Mouse (Mus musculus): Measurements from ENCODE around the gene Was.
"Not testable (repeated sequence)": the region's sequence is repeated elsewhere in the genome, so short reads cannot be mapped to it uniquely, and the experiment has no call there.

The Was gene

DNA sequence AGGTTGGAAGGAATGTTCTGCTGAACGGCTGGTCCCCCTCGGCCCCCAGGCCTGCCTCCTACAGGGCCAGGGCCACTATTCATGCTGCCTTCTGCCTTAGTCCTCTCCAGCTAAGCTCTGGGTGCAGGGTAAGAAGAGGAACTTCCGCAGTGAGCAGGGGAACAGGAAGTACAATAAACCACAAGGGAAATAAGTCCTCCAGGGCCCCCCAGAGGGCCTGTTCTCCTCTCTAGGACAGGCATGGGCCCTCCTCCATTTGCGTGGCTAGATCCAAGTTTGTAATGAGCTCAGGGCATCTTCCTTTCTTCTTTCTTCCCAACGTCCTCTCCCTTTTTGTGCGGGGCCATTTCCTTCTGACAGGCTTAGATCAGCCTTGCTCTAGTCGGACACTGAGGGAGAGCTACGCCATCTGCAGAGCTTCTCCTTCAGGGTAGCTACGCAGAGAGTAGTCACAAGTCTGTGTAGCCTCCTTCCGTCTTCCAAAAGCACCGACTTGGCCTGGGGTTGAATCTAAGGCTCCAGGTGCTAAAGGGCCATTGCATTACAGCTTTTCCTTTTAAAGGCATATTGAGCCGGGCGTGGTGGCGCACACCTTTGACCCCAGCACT, at the start of gene Was:
Gene Was, minus strand, starts transcription at position 153 of the 608 bp plus-strand sequence.
- DNase-seq (ENCODE audit: low spot score in 2 of 2) = peak in 1 of 2 experiments; percentile 24

DNA sequence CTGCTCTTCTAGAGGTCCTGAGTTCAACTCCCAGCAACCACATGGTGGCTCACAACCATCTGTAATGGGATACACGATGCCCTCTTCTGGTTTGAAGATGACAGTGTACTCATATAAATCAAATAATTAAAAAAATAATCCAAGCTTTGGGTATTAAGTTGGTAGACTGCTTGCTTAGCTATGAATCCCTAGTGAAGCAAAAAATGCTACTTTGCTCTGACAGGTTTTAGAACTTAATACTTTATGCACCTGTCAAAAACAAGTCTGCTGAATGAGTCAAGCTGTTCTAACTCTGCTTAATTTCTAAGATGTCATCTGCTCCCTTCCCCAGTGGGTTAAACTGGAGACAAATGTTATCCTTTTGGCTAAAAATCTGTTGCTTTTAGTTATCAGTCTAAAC, 49.2 kb upstream of the Was start:
- no peak for DNase-seq (ENCODE audit: low spot score in 2 of 2)

DNA sequence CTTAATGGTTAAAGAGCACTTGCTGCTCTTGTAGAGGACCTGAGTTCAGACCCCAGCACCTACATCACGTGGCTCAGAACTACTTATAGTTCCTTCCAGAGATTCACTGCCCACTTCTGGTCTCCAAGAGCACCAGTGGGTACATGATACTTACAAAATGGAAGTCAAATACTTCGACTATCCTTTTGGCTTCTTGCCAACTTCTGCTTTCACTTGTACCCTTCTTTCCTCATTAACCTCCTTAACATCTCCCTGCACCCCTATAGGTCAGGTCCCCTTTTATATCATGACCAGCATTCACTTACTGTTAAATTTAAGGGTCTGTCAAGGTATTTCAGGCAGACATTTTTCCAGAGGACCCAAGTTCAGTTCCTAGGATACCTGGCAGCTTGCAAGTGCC, 45.6 kb upstream of the Was start:
- DNase-seq (ENCODE audit: low spot score in 2 of 2) = no peak

DNA sequence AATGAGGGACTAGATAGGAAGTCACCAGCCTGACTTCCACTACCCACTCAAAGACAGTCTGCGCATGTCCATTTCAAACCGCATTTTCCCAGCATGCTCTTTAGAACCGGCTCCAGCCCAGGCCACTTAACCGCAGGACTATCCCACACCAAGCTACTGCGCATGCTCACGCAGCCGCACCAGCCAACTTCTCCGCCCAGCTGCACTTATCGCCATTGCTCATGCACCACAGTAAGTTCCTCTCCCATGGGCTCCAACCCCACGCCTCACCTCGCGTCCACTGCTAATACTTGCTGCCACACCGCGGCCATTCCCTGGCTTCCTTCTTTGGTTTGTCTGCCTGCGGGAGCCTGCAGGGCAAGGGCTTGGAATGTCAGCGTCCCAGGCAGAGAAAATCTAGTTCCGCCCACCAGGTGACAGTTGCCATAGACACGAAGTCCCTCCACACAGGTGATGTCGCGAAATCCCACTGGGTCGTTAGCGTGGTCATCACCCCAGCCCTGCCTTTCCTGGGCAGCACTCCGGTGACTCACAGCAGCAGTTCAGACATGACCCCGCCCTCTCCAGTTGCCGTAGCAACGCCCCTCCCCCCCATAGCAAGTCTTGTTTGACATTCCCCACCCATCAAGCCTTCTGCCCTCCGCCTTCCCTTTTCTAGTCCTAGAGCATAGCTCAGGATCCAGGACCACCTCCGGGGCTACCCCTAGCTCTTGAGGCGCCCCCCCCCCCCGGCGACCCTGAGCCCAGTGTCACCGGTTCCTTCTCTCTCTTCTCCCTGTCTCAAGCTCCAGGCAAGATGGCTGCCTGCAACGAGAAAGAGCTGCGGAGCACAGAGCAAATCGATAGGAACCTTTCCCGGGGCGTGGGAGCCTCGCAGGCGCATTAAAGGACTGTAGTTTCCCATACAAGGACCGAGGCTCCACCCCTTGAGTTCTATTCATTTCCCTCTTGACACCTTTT, 42.0 kb upstream of the Was start, which contains the start of gene Wdr13:
Gene Wdr13, minus strand, starts transcription at position 876 of the 960 bp plus-strand sequence.
- peak; percentile 93 to 94 for DNase-seq (ENCODE audit: low spot score in 2 of 2)

DNA sequence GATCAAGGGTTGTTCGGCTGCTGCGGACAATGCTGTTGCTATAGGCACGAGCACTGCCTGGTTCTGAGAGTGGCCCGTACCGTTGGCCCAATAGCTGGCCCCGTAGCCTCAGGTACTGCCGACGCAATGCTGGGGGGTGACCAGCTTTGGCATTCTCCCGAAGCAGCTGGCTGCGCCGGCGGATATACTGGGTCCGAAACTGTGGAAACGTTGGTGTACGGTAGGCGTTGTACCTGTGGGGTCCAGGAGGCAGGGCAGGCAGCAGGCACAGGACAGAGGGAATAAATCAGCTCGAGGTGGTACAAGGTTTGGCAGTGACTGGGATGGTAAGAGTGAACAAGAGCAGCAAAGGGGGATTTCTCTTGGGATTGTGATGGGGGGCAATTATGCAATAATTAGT, 41.1 kb upstream of the Was start:
- DNase-seq (ENCODE audit: low spot score in 2 of 2) = no peak

DNA sequence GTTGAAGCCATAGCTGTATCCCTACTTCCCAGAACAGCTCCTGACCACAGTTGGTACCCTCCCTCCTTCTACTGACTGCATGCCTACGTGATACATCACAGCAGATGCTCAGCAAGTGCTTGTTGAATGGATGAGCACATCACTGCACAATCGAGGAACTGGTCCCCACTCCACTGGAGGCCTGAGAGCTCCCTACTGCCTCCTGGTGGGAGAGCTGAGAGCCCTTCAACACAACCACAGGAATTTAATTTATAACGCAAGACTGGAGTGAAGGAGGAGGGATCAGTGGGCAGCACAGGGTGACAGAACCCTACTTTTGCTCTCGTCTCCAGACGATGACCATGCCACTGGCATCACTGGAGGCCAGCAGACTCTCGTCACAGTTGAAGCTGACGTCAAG, 34.9 kb upstream of the Was start:
- no peak for DNase-seq (ENCODE audit: low spot score in 2 of 2)

DNA sequence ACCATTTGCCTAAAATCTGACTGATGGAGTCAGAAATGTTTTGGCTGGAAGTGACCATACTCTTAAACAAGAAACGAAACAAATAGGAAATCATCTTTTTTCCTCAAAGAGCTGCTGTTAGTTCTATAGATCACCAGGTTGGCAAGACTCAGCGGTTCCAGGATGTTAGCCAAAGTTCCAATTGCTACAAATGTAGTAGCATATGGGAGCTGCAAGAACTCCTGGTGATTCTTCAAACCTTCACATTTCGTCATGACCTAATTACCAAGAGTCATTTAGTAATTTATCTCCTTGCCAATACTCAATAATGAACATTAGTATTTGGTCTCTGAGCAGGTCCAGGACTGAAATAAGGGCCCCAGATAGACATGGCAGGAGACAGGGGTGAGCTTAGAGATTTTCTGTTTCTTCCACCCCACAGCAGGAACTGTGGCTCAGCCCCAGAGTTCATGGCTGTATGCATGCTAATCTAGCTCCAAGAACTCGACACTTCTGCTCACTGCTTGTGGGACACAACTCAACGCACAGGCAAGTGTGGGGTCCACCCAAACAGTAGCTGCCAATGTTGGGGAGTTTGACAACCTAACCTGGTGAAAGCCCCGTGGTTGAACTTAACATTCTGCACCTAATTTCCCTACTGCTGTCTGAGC, 33.6 kb upstream of the Was start:
- no peak for DNase-seq (ENCODE audit: low spot score in 2 of 2)

DNA sequence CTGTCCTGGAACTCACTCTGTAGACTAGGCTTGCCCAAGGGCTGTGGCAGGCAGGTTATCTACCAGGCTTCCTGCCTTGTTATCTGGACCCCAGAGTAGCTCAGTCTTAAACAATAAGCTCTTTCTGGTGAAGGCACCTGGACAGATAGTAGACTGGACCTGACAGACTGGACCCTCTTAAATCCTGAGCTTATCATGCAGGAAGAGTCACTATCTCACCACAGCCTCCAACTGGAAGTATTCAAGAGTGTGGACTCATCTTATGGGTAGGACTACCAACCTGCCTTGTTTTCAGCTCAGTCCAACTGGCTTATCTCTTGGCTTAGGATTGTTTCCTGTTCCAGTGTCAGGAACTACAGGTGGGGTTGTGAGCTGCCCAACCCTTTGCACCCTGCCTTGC, 27.0 kb upstream of the Was start:
- DNase-seq (ENCODE audit: low spot score in 2 of 2) = no peak

DNA sequence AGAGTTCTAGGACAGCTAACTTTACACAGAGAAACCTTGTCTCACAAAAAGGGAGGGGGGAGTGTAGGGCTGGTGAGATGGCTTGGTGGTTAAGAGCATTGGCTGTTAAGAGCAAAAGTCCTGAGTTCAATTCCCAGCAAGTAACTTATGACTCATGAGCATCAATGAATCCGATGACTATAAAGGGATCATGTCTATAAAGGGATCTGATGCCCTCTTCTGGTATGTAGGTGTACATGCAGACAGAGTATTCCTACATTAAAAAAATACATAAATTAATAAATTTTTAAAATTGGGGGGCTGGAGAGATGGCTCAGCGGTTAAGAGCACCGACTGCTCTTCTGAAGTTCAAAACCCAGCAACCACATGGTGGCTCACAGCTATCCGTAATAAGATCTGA, 25.0 kb upstream of the Was start:
- no peak for DNase-seq (ENCODE audit: low spot score in 2 of 2)

DNA sequence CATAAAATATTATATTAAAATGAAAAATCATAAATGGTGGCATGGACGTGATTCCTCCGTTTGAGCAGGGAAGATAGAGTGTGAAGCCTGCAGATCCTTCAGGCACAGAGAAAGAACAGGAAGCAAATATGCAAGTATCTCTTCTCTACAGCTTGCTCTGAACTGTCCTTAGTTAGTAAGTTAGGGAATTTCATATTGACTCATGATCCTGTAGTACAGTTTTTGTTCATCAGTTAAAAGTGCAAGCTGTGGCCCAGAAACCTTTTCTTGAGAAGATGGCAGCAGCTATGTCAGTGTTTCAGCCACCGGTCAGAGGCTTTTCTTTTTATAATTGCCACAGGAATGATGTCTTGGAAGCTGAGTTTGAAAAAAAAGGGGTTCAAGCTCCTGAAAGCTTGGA, 14.7 kb upstream of the Was start:
- no peak for DNase-seq (ENCODE audit: low spot score in 2 of 2)

DNA sequence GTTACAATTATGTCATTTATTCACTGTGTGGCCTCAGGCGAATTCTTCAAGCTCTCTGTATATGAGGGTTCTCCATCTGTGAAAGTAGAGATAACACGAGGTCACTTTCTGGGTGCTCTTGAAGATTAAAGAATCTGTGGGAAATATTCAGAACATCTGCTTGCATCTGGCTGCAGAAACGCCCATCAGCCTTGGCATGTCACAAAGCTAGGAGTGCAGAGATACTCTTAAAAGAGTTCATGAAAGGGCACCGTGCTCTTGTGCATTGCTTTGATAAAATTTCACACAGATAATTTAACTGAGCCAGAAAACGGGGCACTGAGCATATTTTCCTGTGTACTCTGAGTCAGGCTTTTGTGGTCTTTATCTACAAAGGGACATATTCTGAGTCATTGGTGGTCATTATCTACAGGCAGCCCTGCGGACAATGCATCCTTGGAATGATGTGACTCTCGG, 11.9 kb upstream of the Was start:
- no peak for DNase-seq (ENCODE audit: low spot score in 2 of 2)

DNA sequence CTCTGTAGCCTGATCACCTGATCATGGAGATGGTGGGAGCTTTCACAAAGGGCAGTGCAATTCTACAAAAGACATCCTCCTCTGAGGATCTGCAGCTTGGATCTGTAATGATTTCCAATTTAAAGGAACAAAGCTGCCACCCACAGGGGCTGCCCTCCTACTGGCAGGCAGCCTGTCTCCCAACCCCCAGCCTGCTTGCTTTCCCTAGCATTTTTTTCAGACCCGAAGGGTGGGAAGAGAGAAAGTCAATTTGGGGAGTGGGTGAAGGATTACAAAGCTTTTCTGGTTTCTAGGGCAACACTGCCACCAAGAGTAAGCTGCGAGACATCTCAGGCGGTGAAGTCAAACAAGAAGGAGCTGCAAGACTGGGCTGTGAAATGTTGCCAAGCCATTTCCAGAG, 10.7 kb upstream of the Was start:
- peak; percentile 86 to 90 for DNase-seq (ENCODE audit: low spot score in 2 of 2)

DNA sequence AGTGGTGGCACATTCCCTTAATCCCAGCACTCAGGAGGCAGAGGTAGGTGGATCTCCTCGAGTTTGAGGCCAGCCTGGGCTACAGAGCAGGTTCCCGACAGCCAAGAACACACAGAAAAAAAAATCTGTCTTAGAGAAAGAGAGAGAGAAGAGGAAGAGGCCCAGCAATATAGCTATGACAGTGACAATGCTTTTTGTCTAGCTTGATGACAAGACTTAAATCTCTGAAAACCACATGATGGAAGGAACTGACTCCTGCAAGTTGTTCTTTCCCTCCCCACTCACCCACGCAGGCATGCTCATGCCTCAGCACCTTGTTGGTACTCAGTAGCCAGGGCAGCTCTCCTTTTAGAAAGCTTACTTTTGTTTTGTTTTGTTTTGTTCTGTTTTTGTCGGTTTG, 9.1 kb upstream of the Was start:
- no peak for DNase-seq (ENCODE audit: low spot score in 2 of 2)

DNA sequence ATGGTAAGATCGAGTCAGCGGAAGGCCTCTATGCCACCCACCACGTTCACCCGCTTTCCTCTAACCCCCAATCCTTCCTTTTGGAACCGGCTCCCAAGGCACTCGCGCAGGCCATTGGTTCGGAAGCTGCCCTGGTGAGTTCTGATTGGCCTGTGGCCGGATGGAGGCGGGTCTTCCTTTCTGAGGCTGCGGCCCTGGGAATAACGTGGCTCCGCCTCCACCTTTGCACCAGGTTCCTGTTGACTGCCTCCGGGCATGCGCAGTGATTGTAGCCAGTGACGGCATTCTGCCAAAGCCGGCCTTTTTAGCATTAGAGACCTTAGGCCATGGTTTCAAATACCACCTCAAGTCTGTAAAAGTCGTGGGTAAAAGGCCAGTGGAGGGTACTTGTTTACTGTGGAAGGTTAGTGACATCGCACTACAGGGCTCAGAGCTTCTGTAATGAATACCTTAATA, 6.5 kb upstream of the Was start:
- peak; percentile 98 for DNase-seq (ENCODE audit: low spot score in 2 of 2)

DNA sequence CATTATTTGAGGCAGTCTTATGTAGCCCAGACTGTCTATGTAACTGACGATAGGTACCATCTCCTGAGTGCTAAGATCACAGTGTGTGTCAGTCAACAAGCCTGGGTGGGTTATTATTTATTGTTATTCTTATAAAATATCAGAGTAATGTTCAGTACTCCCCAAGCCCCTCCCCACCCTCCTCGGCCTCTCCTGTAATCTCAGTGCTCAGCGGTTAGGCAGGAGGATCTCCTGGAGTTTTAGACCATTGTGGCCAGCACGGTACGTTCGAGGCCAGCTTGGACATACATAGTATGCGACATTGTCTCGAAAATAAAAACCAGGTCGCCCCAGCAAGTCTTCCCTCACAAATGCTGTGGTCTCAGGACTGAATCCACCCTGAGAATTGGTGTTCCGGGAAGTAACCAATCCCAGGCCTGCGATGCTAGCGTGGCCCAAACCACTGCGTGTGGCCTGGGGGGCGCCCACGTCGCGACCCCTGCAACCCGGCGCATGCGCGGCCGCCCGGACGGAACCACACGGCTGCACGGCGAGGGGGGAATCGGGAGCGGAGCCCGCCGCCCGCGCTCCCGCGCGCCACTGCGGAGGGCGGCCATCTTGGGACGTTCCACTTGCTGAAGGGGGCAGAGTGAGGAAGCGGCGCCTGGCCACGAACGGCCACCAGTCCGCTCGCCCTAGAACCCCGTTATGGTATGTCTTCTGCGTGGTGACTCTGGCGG, 5.9 kb upstream of the Was start:
- DNase-seq (ENCODE audit: low spot score in 2 of 2) = peak in 1 of 2 experiments; percentile 88

DNA sequence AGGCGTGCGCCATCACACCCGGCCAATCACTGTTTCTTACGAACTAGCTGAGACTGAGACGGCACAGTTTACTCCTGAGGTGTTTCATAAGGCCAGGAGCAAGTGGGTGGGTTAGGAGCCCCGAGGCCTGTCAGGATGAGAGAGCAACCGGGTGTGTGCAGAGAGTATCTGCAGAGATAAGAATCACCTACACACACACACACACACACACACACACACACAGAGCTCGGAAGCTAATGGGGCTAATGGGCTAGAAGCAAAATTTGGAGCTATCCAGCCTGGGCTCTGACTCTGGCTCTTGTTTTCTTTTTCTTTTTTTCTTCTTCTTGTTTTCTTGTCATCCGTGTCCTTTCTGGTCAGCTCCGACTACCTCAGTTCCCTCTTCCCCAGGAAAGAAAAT, 5.2 kb upstream of the Was start:
- DNase-seq (ENCODE audit: low spot score in 2 of 2) = no peak

DNA sequence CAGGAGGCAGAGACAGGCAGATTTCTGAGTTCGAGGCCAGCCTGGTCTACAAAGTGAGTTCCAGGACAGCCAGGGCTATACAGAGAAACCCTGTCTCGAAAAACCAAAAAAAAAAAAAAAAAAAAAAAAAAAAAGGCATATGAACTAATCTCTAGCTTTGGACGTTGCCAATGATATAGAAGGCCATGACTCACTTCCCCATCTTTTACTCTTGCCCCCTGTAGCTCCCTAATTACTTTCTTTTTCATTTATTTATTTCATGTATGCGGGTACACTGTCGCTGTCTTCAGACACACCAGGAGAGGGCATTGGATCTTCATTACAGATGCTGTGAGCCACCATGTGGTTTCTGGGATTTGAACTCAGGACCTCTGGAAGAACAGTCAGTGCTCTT, 653 bp upstream of the Was start:
- not testable (repeated sequence) for DNase-seq (ENCODE audit: low spot score in 2 of 2)

DNA sequence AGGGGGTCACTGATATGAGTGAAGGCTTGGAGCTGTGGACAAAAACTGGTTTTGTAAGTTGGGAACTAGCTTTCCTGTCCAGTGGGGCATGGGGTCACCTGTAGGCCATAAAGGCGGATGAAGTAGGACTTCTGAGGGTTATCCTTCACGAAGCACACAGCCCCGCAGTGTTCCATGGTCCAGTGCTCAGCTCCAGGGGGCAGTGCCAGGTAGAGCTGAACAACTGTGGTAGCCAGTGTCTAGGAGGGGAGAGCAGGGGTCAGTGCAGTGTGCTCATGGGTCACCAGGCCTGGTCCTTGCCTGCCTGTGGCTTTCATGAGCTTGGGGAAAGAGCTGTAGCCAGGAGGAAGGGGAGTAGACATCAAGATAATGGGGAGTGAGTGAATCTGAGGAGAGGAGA, 552 bp downstream of the Was start:
- DNase-seq (ENCODE audit: low spot score in 2 of 2) = no peak

DNA sequence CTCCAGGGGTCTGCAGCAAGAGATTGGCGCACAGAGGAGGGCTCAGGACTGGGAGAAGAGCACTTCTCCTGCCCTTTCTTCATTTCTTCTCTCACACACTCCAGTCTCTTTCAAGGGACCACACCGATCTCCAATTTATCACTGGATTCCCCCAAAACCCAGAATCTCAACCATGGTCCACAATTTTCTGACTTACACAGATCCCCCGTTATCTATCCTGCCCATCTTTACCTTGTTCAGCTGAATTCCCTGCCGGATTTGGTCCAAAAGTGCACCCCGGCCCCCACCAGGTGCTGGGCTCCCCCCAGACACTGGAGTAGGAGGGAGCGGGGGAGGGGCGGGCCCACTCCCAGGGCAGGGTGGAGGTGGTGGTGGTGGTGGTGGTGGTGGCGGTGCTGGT, 4.7 kb downstream of the Was start:
- no peak for DNase-seq (ENCODE audit: low spot score in 2 of 2)

DNA sequence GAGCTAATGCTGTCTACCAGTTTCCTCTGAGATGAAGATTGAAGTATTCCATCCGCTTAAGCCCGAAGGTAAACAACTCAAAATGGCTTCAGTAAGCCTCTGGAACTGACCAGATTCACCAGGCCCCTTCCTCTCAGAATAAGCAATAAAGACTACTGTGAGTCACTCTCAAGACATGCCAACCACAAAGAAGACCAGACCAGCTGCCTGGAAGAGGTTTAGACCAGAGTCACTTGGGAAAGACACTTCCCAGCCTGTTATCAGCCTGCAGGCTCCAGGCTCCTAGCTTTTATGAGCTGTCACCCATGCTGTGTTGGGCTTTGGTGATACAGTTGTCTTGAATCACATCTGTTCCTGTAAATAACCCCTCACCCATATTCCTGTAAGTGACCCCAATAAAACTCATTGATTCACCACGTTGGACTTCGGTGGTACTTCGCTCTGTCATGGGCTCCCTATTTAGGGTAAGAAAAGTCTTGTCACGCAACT, 5.5 kb downstream of the Was start:
- no peak for DNase-seq (ENCODE audit: low spot score in 2 of 2)

DNA sequence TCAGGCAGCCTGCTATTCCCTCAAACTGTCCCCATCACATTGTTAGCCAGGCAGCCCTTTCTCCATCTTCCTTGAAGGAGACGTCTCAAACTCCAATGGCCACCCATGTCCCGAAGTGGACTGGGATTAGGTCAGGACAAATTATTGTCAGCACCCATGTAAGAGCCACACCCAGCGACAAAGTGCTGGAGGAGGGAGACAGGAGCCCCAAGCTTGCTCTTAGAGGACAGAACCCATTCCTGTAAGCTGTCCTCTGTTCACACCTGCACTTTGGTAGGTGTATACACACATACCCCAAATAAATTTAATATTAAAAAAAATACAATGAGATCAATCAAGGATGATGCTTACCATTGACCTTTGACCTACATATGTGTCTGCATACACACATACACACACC, 15.2 kb downstream of the Was start:
- DNase-seq (ENCODE audit: low spot score in 2 of 2) = peak in 1 of 2 experiments; percentile 23

Data from right cerebral cortex, postnatal 10 days (tissue).